Mouse (Mus musculus): ENCODE measurements around the gene Vsnl1. TPM values are rescaled to one million over a fixed set of nuclear protein-coding genes. Genes with fewer than 3 reads are reported as not detected.

Gene Vsnl1
- polyA plus RNA-seq, 1 experiment from 2014 or later = 4.5 TPM

DNA sequence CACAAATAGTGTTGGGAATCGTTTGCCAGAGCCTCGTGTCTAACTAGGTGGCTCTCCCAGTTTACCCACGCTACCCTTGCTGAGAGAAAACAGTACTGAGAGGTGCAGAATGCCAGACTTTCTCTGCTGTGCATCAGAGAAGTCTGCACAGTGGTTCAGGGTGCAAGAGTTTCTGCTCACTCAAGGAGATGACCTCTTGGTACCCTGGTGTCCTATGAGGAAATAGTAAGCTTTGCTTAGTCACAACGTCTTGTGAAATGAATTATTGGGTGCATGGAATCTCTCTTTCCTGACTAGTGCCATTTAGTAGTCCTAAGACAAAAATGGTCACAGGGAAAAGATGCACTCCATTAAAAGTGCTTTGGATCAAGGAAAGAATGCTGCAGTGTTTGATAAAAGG is 111.9 kb downstream of the Vsnl1 start:
- H3K4me3 ChIP-seq (ENCODE audit: low read depth, low read length) = no peak overlapping the region
- no peaks in the 10 kb centered on the region for H3K27me3 ChIP-seq (ENCODE audit: control insufficient read depth, insufficient read depth, low read length)
- H3K36me3 ChIP-seq (ENCODE audit: control insufficient read depth, insufficient read depth, low read length) = no peaks in the 10 kb centered on the region
- H3K9me3 ChIP-seq (ENCODE audit: control insufficient read depth, low read length) = no peaks in the 10 kb centered on the region
- 62% methylated on average over 4 of the region's 4 CpGs for WGBS
- no peak overlapping the region for H3K27ac ChIP-seq (ENCODE audit: low read depth, low read length)
- no peak overlapping the region for H3K4me2 ChIP-seq (ENCODE audit: low read depth)
- ATAC-seq (ENCODE audit: insufficient read depth, low FRiP score, low TSS enrichment) (no peak), DNase-seq (ENCODE audit: low spot score) (no peak)
- no peak overlapping the region for H3K9ac ChIP-seq (ENCODE audit: low read length)
- no peaks in the 10 kb centered on the region for H3K4me1 ChIP-seq (ENCODE audit: control insufficient read depth, insufficient read depth, low read length)

DNA sequence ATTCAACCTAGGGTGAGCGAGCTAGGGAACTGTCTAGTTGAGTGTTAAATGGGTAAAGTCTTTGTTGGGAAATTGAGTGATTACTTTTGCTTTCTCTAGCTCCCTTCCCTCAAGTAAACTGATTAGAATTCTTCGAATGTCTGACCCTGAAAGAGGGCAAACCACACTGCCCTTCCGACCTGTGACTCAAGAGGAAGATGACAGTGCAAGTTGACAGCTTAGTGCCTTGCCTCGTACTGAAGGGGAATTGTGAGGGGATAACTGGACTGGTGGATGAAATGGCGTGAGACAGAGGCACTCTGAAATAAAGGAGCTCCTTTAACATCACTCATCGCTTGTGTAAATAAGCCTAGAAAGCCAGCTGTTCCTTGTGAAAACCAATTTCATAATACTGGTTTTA is 118.7 kb downstream of the Vsnl1 start:
- Histone ChIP-seq H3K27me3 (ENCODE audit: control insufficient read depth, insufficient read depth, low read length) (no peaks in the 10 kb centered on the region), H3K4me2 (ENCODE audit: low read depth) (no peak overlapping the region), H3K36me3 (ENCODE audit: control insufficient read depth, insufficient read depth, low read length) (0 out of 2 replicates have a peak, but pooled peaks cover 2% of the 10 kb centered on the region), H3K4me3 (ENCODE audit: low read depth, low read length) (no peak overlapping the region), H3K27ac (ENCODE audit: low read depth, low read length) (no peak overlapping the region), H3K9me3 (ENCODE audit: control insufficient read depth, low read length) (no peaks in the 10 kb centered on the region), H3K9ac (ENCODE audit: low read length) (no peak overlapping the region), H3K4me1 (ENCODE audit: control insufficient read depth, insufficient read depth, low read length) (no peaks in the 10 kb centered on the region)
- ATAC-seq (ENCODE audit: insufficient read depth, low FRiP score, low TSS enrichment) = no peak
- 68% methylated on average over 6 of the region's 6 CpGs for WGBS
- DNase-seq (ENCODE audit: low spot score) = no peak

DNA sequence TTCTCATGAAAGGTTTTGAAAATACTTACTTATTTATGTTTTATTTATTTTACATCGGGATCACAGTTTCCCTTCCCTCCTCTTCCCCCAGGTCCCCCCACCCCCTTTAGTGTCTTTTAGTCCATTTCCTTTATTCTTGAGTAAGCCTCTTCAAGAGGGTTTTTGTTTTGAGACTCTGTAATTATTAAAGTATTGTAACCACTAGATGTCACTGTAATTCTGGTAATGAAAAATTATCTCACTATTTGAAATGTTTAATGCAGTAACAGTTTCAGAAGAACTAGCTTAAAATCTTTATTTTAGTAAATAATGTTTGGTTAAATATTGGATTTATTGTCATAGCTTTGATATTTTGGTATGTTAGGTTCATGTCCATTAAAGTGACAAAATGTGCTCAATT is 122.6 kb downstream of the Vsnl1 start:
- H3K4me2 ChIP-seq (ENCODE audit: low read depth) = no peak overlapping the region
- ATAC-seq (ENCODE audit: insufficient read depth, low FRiP score, low TSS enrichment) (no peak), DNase-seq (ENCODE audit: low spot score) (no peak)
- WGBS = 85% methylated on average over 1 of the region's 1 CpGs
- H3K9me3 ChIP-seq (ENCODE audit: control insufficient read depth, low read length) = no peaks in the 10 kb centered on the region
- H3K36me3 ChIP-seq (ENCODE audit: control insufficient read depth, insufficient read depth, low read length) = 0 out of 2 replicates have a peak, but pooled peaks cover 2% of the 10 kb centered on the region
- H3K27ac ChIP-seq (ENCODE audit: low read depth, low read length) = no peak overlapping the region
- H3K4me3 ChIP-seq (ENCODE audit: low read depth, low read length) = no peak overlapping the region
- H3K9ac ChIP-seq (ENCODE audit: low read length) = no peak overlapping the region
- H3K4me1 ChIP-seq (ENCODE audit: control insufficient read depth, insufficient read depth, low read length) = no peaks in the 10 kb centered on the region
- H3K27me3 ChIP-seq (ENCODE audit: control insufficient read depth, insufficient read depth, low read length) = no peaks in the 10 kb centered on the region

DNA sequence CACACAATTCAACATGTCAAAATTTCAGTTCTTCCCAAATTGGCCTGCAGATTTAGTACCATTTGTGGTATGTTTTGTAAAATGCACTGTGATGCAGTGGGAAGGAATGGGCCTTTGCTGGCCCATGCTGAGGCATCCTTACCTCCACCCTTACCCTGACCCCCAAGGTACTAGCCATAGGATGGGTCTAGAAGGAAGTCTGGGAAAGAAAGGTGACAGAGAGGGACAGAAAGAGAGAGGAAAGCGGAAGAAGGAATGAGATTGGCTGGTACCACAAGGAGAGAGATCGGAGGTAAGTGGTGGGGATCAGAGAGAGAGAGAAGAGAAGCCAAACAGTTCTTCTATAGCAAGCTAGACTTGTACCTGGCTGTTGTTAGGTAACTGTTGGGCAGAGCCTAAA is 125.3 kb downstream of the Vsnl1 start:
- no peak for ATAC-seq (ENCODE audit: insufficient read depth, low FRiP score, low TSS enrichment)
- Histone ChIP-seq H3K27me3 (ENCODE audit: control insufficient read depth, insufficient read depth, low read length) (no peaks in the 10 kb centered on the region), H3K4me2 (ENCODE audit: low read depth) (no peak overlapping the region), H3K9me3 (ENCODE audit: control insufficient read depth, low read length) (no peaks in the 10 kb centered on the region), H3K4me3 (ENCODE audit: low read depth, low read length) (no peak overlapping the region), H3K4me1 (ENCODE audit: control insufficient read depth, insufficient read depth, low read length) (no peaks in the 10 kb centered on the region), H3K36me3 (ENCODE audit: control insufficient read depth, insufficient read depth, low read length) (peaks cover 3% of the 10 kb centered on the region; the same call in 1 of the 2 replicates), H3K9ac (ENCODE audit: low read length) (no peak overlapping the region), H3K27ac (ENCODE audit: low read depth, low read length) (no peak overlapping the region)
- no peak for DNase-seq (ENCODE audit: low spot score)
- WGBS = 100% methylated on average over 2 of the region's 2 CpGs

DNA sequence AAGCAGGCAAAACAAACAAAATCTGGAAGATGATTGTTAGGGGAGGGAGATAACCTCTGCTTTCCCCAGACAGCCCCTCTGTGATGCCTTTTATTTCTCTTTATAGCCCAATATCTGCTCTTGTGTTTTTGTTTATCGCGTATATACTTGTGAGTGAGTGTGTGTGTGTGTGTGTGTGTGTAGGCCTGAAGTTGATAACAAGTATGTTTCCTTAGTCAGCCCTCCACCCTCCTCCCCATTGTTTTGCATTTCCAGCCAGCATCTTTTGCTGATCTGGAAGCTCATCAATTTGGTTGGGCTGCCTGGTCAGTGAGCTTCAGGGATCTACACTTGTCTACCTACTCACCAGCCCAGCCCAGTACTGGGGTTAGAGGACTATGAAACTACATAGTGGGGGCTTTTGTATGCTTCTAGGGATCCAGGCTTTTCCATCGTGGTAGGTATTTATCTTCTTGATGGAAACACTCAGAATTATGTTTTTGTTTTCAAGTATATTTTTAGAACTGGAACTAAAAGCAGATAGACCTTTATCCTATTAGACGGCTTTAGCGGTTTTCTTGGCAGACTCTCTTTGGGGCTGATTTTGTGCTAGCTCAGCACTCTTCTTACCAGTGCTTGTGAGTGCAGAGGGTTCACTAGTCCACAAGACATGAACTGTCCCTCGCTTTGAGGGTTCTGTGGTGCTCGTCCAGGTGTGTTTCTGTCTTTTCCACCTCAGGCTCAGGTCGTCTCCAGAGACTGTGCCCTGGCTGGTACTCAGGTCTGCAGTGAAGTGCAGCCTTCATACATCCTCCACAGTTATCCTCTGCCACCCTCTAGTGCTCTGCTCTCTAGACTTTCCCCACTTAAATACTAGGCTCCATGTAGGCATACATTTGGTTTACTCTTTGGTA is 129.4 kb downstream of the Vsnl1 start:
- Histone ChIP-seq H3K4me1 (ENCODE audit: control insufficient read depth, insufficient read depth, low read length) (no peaks in the 10 kb centered on the region), H3K27ac (ENCODE audit: low read depth, low read length) (no peak overlapping the region), H3K9me3 (ENCODE audit: control insufficient read depth, low read length) (no peaks in the 10 kb centered on the region), H3K4me3 (ENCODE audit: low read depth, low read length) (no peak overlapping the region), H3K36me3 (ENCODE audit: control insufficient read depth, insufficient read depth, low read length) (peaks cover 5% of the 10 kb centered on the region; the same call in 1 of the 2 replicates), H3K9ac (ENCODE audit: low read length) (no peak overlapping the region), H3K27me3 (ENCODE audit: control insufficient read depth, insufficient read depth, low read length) (no peaks in the 10 kb centered on the region), H3K4me2 (ENCODE audit: low read depth) (no peak overlapping the region)
- ATAC-seq (ENCODE audit: insufficient read depth, low FRiP score, low TSS enrichment) (no peak), DNase-seq (ENCODE audit: low spot score) (no peak)
- 93% methylated on average over 8 of the region's 8 CpGs for WGBS

DNA sequence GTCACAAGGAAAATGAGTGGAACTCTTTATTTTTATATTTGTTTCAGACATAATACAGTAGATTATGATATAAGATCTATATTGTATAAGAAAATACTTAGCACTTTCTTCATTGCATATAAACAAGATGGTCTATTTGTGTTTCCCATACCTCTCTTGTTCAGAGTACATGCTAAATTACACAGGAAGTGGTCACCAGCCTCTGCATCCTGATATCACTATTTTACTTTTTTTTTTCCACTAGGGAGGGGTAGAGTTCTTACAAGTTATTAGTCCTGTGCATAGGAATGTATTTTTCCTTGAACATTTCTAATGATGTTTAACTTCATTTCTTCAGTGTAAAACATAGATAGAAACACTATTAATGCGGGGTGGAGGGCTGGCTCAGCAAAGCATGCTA is 135.6 kb downstream of the Vsnl1 start:
- Histone ChIP-seq H3K9me3 (ENCODE audit: control insufficient read depth, low read length) (no peaks in the 10 kb centered on the region), H3K4me1 (ENCODE audit: control insufficient read depth, insufficient read depth, low read length) (no peaks in the 10 kb centered on the region), H3K4me3 (ENCODE audit: low read depth, low read length) (no peak overlapping the region), H3K4me2 (ENCODE audit: low read depth) (no peak overlapping the region), H3K27me3 (ENCODE audit: control insufficient read depth, insufficient read depth, low read length) (no peaks in the 10 kb centered on the region), H3K36me3 (ENCODE audit: control insufficient read depth, insufficient read depth, low read length) (peaks cover 4% of the 10 kb centered on the region; the same call in 1 of the 2 replicates), H3K9ac (ENCODE audit: low read length) (no peak overlapping the region), H3K27ac (ENCODE audit: low read depth, low read length) (no peak overlapping the region)
- ATAC-seq (ENCODE audit: insufficient read depth, low FRiP score, low TSS enrichment) (no peak), DNase-seq (ENCODE audit: low spot score) (no peak)
- 90% methylated on average over 1 of the region's 1 CpGs for WGBS

DNA sequence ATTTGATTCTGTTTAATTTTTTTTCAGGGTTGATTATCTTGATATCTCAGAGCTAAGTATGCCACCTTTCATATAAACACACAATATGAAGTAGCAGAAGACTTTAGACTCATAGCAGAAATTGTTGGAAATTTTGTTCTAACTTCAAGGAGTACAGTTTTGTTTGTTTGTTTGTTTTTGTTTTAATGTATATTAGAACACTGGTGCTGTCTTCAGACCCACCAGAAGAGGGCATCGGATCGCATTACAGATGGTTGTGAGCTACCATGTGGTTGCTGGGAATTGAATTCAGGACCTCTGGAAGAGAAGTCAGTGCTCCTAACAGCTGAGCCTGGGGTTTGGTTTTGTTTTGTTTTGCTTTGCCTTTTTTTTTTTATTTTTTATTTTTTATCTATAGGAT is 150.0 kb downstream of the Vsnl1 start:
- DNase-seq (ENCODE audit: low spot score) (no peak), ATAC-seq (ENCODE audit: insufficient read depth, low FRiP score, low TSS enrichment) (no peak)
- WGBS = 95% methylated on average over 2 of the region's 2 CpGs
- Histone ChIP-seq H3K4me1 (ENCODE audit: control insufficient read depth, insufficient read depth, low read length) (no peaks in the 10 kb centered on the region), H3K36me3 (ENCODE audit: control insufficient read depth, insufficient read depth, low read length) (peaks cover 5% of the 10 kb centered on the region), H3K9ac (ENCODE audit: low read length) (no peak overlapping the region), H3K4me3 (ENCODE audit: low read depth, low read length) (no peak overlapping the region), H3K27me3 (ENCODE audit: control insufficient read depth, insufficient read depth, low read length) (no peaks in the 10 kb centered on the region), H3K4me2 (ENCODE audit: low read depth) (no peak overlapping the region), H3K9me3 (ENCODE audit: control insufficient read depth, low read length) (no peaks in the 10 kb centered on the region), H3K27ac (ENCODE audit: low read depth, low read length) (no peak overlapping the region)

DNA sequence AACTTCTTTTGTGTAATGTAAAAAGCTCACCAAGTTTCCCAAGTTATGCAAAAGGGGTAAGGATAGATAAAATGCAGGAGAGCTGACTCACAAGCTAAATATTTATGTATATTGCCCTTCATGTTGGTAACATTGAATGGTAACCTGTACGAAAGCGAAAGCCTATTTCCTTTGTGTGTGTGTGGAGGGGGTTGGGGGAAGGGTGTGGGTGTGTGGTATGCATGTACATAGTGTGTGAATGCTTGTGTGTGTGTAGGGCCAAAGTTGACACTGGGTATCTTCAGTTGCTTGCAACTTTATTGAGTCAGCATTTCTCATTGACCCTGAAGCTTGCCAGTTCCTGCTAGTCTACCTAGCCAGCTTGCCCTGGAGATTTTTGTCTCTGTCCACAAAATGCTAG is 154.8 kb downstream of the Vsnl1 start:
- H3K9ac ChIP-seq (ENCODE audit: low read length) = no peak overlapping the region
- no peaks in the 10 kb centered on the region for H3K4me1 ChIP-seq (ENCODE audit: control insufficient read depth, insufficient read depth, low read length)
- no peak overlapping the region for H3K4me2 ChIP-seq (ENCODE audit: low read depth)
- peaks cover 9% of the 10 kb centered on the region for H3K36me3 ChIP-seq (ENCODE audit: control insufficient read depth, insufficient read depth, low read length)
- no peak overlapping the region for H3K27ac ChIP-seq (ENCODE audit: low read depth, low read length)
- 90% methylated on average over 2 of the region's 2 CpGs for WGBS
- H3K9me3 ChIP-seq (ENCODE audit: control insufficient read depth, low read length) = no peaks in the 10 kb centered on the region
- ATAC-seq (ENCODE audit: insufficient read depth, low FRiP score, low TSS enrichment) (no peak), DNase-seq (ENCODE audit: low spot score) (no peak)
- H3K27me3 ChIP-seq (ENCODE audit: control insufficient read depth, insufficient read depth, low read length) = no peaks in the 10 kb centered on the region
- H3K4me3 ChIP-seq (ENCODE audit: low read depth, low read length) = no peak overlapping the region

DNA sequence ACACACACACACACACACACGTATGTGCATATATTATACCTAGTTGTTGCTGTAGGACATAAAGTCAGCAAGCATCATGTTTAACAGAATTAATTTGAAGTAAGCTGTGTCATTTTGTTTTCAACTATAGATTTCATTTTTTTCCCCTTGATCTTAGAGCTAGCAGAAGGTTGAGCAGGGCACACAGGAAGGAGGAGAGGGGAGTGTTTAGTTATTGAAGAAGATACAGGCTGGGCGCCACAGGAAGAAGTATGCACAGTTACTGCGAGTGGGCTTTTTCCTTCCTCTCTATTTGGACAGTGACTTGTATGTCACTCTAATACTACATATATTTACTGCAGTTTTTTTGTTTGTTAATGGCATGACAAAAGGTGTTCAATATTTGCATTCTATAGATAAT is 156.5 kb downstream of the Vsnl1 start:
- Histone ChIP-seq H3K27ac (ENCODE audit: low read depth, low read length) (no peak overlapping the region), H3K4me3 (ENCODE audit: low read depth, low read length) (no peak overlapping the region), H3K36me3 (ENCODE audit: control insufficient read depth, insufficient read depth, low read length) (0 out of 2 replicates have a peak, but pooled peaks cover 5% of the 10 kb centered on the region), H3K4me1 (ENCODE audit: control insufficient read depth, insufficient read depth, low read length) (no peaks in the 10 kb centered on the region), H3K4me2 (ENCODE audit: low read depth) (no peak overlapping the region), H3K27me3 (ENCODE audit: control insufficient read depth, insufficient read depth, low read length) (no peaks in the 10 kb centered on the region), H3K9ac (ENCODE audit: low read length) (no peak overlapping the region), H3K9me3 (ENCODE audit: control insufficient read depth, low read length) (no peaks in the 10 kb centered on the region)
- WGBS = 91% methylated on average over 3 of the region's 3 CpGs
- ATAC-seq (ENCODE audit: insufficient read depth, low FRiP score, low TSS enrichment) (no peak), DNase-seq (ENCODE audit: low spot score) (no peak)
